Mouse (Mus musculus) G1E (cell line): ENCODE results near the gene Capg.

Experiments
- CTCF ChIP-seq: IDR thresholded peaks from 2 replicates; pipeline ENCODE4 v1.5.1; 2012; ENCODE audit warnings: low read depth, low read length, inconsistent platforms, mixed read lengths
- GATA1 ChIP-seq: IDR thresholded peaks from 2 replicates; pipeline ENCODE4 v1.6.1; 2012; ENCODE audit warnings: borderline replicate concordance, low read length, inconsistent platforms, mixed read lengths
- GATA2 ChIP-seq: IDR thresholded peaks from 2 replicates; pipeline ENCODE4 v1.6.1; 2012; ENCODE audit warnings: low read depth, low read length, inconsistent platforms, borderline replicate concordance
- POLR2AphosphoS5 ChIP-seq: IDR thresholded peaks from 2 replicates; pipeline ENCODE4 v1.6.1; 2012; ENCODE audit warnings: low read depth, low read length, inconsistent platforms; ENCODE audit not compliant: insufficient replicate concordance
- TAL1 ChIP-seq: conservative IDR thresholded peaks from 2 replicates; pipeline ENCODE4 v1.6.1; 2012; ENCODE audit warnings: low read depth, low read length, inconsistent platforms, mixed read lengths

GRCm38 (mm10) chr6:72547862-72548261, 3.7 kb downstream of the Capg start:
- TF ChIP-seq CTCF = no peak
- no peak for TF ChIP-seq TAL1
- no peak for TF ChIP-seq GATA1
- TF ChIP-seq POLR2AphosphoS5 = no peak
- TF ChIP-seq GATA2 = no peak
